Mouse (Mus musculus): Measurements from ENCODE around the gene Sema3e.

DNA sequence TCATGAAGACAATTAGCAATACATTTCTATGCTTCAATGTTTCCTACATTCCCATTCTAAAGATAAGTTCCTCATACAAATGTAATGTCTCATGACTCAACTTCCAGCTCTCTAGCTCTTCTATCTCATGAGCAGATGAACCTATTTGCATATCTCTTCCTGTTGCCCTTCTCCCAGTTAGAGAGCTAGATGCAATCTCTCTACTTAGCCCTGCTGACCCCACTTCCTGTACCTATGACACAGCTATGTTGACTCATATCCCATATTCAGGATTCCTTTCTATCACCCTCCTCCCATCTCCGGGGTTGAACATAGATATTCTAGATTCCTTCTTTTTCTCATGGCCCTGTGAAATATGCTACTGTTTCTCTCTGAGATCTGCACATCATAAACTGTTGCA, 38.0 kb upstream of the Sema3e start:
- TF ChIP-seq CTCF (IDR thresholded peaks at IDR 0.05; ENCODE audit: low read depth) (no peak), EP300 (IDR thresholded peaks at IDR 0.05; ENCODE audit: low read depth) (no peak)

Data from liver, embryonic 14.5 days (tissue).